Mouse (Mus musculus): ENCODE results near the gene Mvb12b. TPM values are rescaled to one million over a fixed set of nuclear protein-coding genes. Genes with fewer than 3 reads are reported as not detected.

Mvb12b gene
- total RNA-seq, 2 experiments from 2014 or later = 142 to 149 TPM

GRCm38 (mm10) chr2:33705687-33706320, 181.9 kb downstream of the Mvb12b start:
- no peak for DNase-seq
- intact Hi-C loops (cut with DNase I) = no loop called here

DNA sequence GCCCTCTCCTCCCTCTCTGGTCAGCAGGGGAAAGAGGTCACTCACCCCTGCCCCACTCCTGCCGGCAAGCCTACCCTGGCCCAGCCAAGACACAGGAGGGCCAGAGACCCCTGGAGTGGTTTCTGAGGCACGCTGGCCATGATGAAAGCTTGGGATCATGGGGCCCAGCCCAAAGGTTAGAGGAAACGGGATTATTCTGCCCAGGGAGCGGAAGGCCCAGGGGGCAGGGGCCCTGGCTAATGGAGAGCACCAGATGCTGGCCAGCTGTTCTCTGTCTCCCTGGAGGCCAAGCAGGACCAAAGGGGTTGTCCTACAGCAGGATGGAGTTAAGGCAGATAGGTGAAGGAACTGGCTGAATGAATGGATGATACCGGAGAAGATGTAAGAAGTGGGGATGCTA, 184.5 kb downstream of the Mvb12b start:
- DNase-seq = no peak
- intact Hi-C loops (cut with DNase I) = no loop called here

DNA sequence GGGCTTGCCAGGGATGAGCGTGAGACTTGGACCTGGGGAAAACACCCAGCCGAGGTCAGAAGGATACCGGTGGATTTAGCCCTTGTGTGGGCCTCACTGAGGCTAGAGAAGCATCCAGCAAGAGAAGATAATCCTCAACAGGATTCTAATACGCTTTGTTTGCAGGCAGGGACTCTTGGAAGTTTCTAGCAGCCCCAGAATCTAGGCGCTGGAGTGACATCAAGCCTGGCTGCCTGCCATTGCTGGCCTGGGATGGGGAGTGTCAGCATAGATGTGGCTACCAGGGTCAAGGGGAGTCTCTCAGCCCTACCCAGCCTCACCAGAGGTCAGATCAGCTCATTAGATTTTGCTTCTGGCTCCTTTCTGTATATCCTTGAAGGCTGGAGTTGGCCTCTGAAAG, 185.0 kb downstream of the Mvb12b start:
- DNase-seq = no peak
- intact Hi-C loops (cut with DNase I) = no loop called here

DNA sequence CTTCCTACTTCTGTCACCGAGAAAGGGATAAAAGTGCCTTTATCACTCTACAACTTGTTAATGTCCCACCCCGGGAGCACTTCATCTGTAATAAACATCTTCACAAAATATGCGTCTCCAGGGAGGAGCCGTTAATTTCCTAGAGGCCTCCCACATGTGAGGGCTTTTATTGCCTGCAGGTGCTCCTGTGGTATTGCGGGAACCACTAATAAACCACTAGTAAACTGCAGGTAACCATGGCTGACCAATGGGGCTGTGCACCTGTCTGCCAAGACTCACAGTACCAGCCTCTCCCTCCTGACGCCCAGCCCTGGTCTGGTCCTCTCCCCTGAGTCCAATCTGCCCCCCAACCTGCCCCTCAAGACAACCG, 186.3 kb downstream of the Mvb12b start:
- no peak for DNase-seq
- intact Hi-C loops (cut with DNase I) = no loop called here

- intact Hi-C loops (cut with DNase I) = no loop called here
- no peak for DNase-seq
These were observed 186.9 kb downstream of the Mvb12b start for GRCm38 (mm10) chr2:33700581-33701445.

DNA sequence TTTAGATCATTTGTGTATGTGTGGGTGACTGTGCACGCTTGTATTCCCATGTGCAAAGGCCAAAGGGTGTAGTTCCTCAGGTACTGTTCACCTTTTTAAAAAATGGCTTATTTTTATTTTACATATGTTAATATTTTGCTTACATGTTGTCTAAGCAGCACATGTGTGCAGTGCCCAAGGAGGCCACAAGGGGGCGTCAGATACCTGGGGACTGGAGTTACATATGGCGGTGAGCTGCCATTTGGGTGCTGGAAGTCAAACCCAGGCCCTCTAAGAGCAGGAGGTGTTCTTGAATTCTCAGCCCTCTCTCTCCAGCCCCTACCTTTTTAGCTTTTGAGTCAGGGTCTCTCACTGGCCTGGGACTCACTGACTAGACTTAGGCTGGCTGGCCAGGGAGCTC, 188.8 kb downstream of the Mvb12b start:
- intact Hi-C loops (cut with DNase I) = no loop called here
- no peak for DNase-seq

DNA sequence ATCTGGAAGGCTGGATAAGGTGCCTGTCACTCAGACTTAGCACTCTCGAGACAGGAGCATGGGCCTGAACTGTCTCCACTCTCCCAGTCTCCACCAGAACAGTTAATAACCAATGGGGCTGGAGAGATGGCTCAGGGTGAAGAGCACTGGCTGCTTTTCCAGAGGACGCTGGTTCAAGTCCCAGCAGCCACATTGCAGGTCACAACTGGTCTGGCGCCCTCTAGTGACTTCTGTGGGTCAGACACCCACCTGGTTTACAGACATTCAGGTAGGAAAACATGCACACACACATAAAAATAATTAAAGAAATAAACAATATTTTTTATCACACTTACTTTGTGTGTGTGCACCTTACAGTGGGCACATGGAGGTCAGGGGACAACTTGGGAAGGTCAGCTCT, 191.3 kb downstream of the Mvb12b start:
- intact Hi-C loops (cut with DNase I) = no loop called here
- no peak for DNase-seq

- no peak for DNase-seq
- intact Hi-C loops (cut with DNase I) = no loop called here
These were observed 193.8 kb downstream of the Mvb12b start for GRCm38 (mm10) chr2:33693931-33694330.

- peak; percentile 74 for DNase-seq
These were observed 197.8 kb downstream of the Mvb12b start for GRCm38 (mm10) chr2:33689880-33690462.

DNA sequence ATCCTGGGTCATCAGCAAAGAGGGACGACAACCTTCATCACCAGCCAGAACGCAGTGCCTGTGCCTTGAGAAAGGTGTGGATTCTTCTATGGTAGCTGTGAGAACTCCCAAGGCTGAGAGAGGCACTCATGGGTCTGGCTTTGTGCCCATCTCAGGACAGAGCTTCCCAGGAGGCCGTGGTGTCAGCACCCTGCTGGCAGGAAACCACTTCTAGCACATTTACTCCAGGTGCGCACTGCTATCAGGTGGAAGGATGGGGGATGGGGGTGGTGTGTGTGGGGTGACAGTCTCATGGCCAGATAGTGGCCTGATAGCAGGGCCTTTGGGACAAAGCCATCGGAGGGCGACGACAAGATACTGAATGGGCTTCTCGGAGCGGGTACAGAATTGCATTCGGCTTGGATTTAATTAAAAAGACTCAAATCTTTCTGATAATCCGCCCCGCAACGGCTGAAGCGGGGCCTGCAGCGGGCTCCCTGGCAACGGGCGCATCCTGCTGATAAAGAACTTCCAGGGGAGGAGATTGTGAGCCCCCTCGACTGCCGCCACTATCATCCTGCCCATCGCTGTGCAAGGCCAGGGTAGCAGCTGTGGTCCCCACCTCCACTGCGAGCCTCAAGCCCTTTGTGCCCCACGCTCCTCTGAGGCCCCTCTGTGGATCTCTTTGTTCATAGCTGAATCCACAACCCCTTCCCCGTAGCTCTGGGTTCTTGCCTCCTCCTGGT, 198.4 kb downstream of the Mvb12b start:
- no peak for DNase-seq
- intact Hi-C loops (cut with DNase I) = no loop called here

More at GRCm38 (mm10) chr2:33689880-33690462, 197.8 kb downstream of the Mvb12b start:
- intact Hi-C loops (cut with DNase I) = no loop called here

DNA sequence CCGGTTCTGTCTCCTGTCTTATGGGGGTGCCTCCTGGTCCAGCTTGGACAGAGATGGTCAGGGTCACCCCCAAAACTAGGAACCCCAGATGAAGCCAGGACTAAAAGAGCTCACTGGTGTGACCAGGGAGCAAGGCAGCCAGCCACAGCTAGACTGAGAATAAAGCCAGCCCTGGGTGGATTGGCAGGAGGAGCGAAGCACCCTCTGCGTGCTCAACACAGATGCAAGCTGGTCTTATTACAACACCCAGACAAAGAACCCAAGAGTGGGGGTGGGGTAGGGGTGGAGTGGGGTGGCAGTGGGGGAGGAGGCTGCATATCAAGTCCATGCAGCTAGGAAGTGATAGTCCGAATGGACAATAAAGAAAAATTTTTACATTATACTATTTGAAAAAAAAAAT, 204.2 kb downstream of the Mvb12b start:
- intact Hi-C loops (cut with DNase I) = loop anchor here (5.0 kb wide), 1 partner anchor 54 kb away; no protein-coding TSS in a partner anchor
- no peak for DNase-seq

- intact Hi-C loops (cut with DNase I) = loop anchor here (5.0 kb wide), 1 partner anchor 54 kb away; no protein-coding TSS in a partner anchor
- DNase-seq = no peak
These were observed 204.7 kb downstream of the Mvb12b start for GRCm38 (mm10) chr2:33683095-33683494.

GRCm38 (mm10) chr2:33682219-33682618, 205.5 kb downstream of the Mvb12b start:
- intact Hi-C loops (cut with DNase I) = loop anchor here (5.0 kb wide), 1 partner anchor 55 kb away; no protein-coding TSS in a partner anchor
- peak; percentile 76 for DNase-seq

Other genes with a start within 250 kb of the Mvb12b start
- gene Lmx1b, start 247.4 kb downstream of the Mvb12b start, total RNA-seq (2021) = under 1 TPM; 0.24 to 0.26 TPM

Data from left cerebral cortex, postnatal 4 days (tissue).